Mouse (Mus musculus): ENCODE measurements around the gene Clec4e. TPM values are rescaled to one million over a fixed set of nuclear protein-coding genes. Genes with fewer than 3 reads are reported as not detected.
A peak's percentile ranks its signal among the peaks of the same experiment; 100 is the strongest.
"Not testable (repeated sequence)": the region's sequence is repeated elsewhere in the genome, so short reads cannot be mapped to it uniquely, and the experiment has no call there.

Clec4e gene
- polyA plus RNA-seq (2012; rRNA removed), result 0.39 and 0.52 TPM in 2 replicates
- polyA plus RNA-seq (2014; fragmentation: Nextera tagmentation; extraction: Ambion mirVana), result 0.85 and 1.7 TPM in 2 replicates

- Histone ChIP-seq H3K9ac (replicated peaks) (peak within 1 kb of the TSS; percentile 23; the same call in 1 of the 2 replicates), H3K4me2 (ENCODE audit: low read depth) (peak within 1 kb of the TSS; percentile 32; the same call in 1 of the 2 replicates), H3K4me1 (replicated peaks; ENCODE audit: control insufficient read depth in 2 of 2, insufficient read depth in 2 of 2, low read length in 1 of 2) (peaks cover 24 to 34% of the 10 kb centered on the region in 2 experiments), H3K27ac (no peak within 1 kb of the TSS), H3K36me3 (replicated peaks; ENCODE audit: control insufficient read depth, insufficient read depth, low read depth) (no peaks in the 10 kb centered on the region), H3K9me3 (ENCODE audit: control insufficient read depth, low read length) (no peaks in the 10 kb centered on the region), H3K4me3 (ENCODE audit: insufficient read depth in 1 of 2, low read depth in 2 of 2, low read length in 2 of 2) (no peak within 1 kb of the TSS), H3K27me3 (ENCODE audit: control insufficient read depth, insufficient read depth, low read length) (no peaks in the 10 kb centered on the region)
- DNase-seq (ENCODE audit: low read depth in 3 of 3, low spot score in 3 of 3), result no peak
- WGBS (ENCODE audit: insufficient replicate concordance), result 38% methylated on average over 4 of the region's 4 CpGs
- TF ChIP-seq EP300 (IDR thresholded peaks at IDR 0.05; ENCODE audit: low read depth), result no peak
- TF ChIP-seq CTCF (IDR thresholded peaks at IDR 0.05; ENCODE audit: low read depth), result no peak
- ATAC-seq (ENCODE audit: insufficient read depth), result no peak
Observed at GRCm38 (mm10) chr6:123289753-123290152, at the start of gene Clec4e. Clec4e (minus strand) TSS chr6:123289870.

GRCm38 (mm10) chr6:123332503-123332902, 42.8 kb upstream of the Clec4e start:
- H3K36me3 ChIP-seq (replicated peaks; ENCODE audit: control insufficient read depth, insufficient read depth, low read depth), result no peaks in the 10 kb centered on the region
- no peaks in the 10 kb centered on the region for H3K9me3 ChIP-seq (ENCODE audit: control insufficient read depth, low read length)
- no peak overlapping the region for H3K27ac ChIP-seq
- no peak overlapping the region for H3K4me2 ChIP-seq (ENCODE audit: low read depth)
- H3K4me1 ChIP-seq (replicated peaks; ENCODE audit: control insufficient read depth in 2 of 2, insufficient read depth in 2 of 2, low read length in 1 of 2), result no peaks in the 10 kb centered on the region
- H3K27me3 ChIP-seq (ENCODE audit: control insufficient read depth, insufficient read depth, low read length), result no peaks in the 10 kb centered on the region
- DNase-seq (ENCODE audit: low read depth in 3 of 3, low spot score in 3 of 3) (no peak), ATAC-seq (ENCODE audit: insufficient read depth) (no peak)
- no peak overlapping the region for H3K9ac ChIP-seq (replicated peaks)
- WGBS (ENCODE audit: insufficient replicate concordance), result 40% methylated on average over 2 of the region's 2 CpGs
- TF ChIP-seq CTCF (IDR thresholded peaks at IDR 0.05; ENCODE audit: low read depth), result no peak
- no peak for TF ChIP-seq EP300 (IDR thresholded peaks at IDR 0.05; ENCODE audit: low read depth)
- H3K4me3 ChIP-seq (ENCODE audit: insufficient read depth in 1 of 2, low read depth in 2 of 2, low read length in 2 of 2), result no peak overlapping the region

GRCm38 (mm10) chr6:123308033-123308432, 18.4 kb upstream of the Clec4e start, which contains the start of gene Vmn2r19:
Vmn2r19 (plus strand) TSS chr6:123308333.
- Histone ChIP-seq H3K4me3 (ENCODE audit: insufficient read depth in 1 of 2, low read depth in 2 of 2, low read length in 2 of 2) (no peak within 1 kb of the TSS), H3K9ac (replicated peaks) (no peak within 1 kb of the TSS), H3K4me2 (ENCODE audit: low read depth) (no peak within 1 kb of the TSS), H3K9me3 (ENCODE audit: control insufficient read depth, low read length) (no peaks in the 10 kb centered on the region), H3K27me3 (ENCODE audit: control insufficient read depth, insufficient read depth, low read length) (no peaks in the 10 kb centered on the region), H3K4me1 (replicated peaks; ENCODE audit: control insufficient read depth in 2 of 2, insufficient read depth in 2 of 2, low read length in 1 of 2) (peaks cover 0 to 6% of the 10 kb centered on the region in 2 experiments; a peak in 2 of 4 replicates), H3K27ac (no peak within 1 kb of the TSS), H3K36me3 (replicated peaks; ENCODE audit: control insufficient read depth, insufficient read depth, low read depth) (no peaks in the 10 kb centered on the region)
- TF ChIP-seq EP300 (IDR thresholded peaks at IDR 0.05; ENCODE audit: low read depth), result no peak
- no peak for TF ChIP-seq CTCF (IDR thresholded peaks at IDR 0.05; ENCODE audit: low read depth)
- 77% methylated on average over 2 of the region's 2 CpGs for WGBS (ENCODE audit: insufficient replicate concordance)
- ATAC-seq (ENCODE audit: insufficient read depth) (no peak), DNase-seq (ENCODE audit: low read depth in 3 of 3, low spot score in 3 of 3) (no peak)

- DNase-seq (ENCODE audit: low read depth in 3 of 3, low spot score in 3 of 3); H3K4me3 ChIP-seq (ENCODE audit: insufficient read depth in 1 of 2, low read depth in 2 of 2, low read length in 2 of 2); H3K9me3 ChIP-seq (ENCODE audit: control insufficient read depth, low read length); H3K4me2 ChIP-seq (ENCODE audit: low read depth); H3K27me3 ChIP-seq (ENCODE audit: control insufficient read depth, insufficient read depth, low read length); H3K9ac ChIP-seq (replicated peaks); H3K4me1 ChIP-seq (replicated peaks; ENCODE audit: control insufficient read depth in 2 of 2, insufficient read depth in 2 of 2, low read length in 1 of 2); H3K27ac ChIP-seq; H3K36me3 ChIP-seq (replicated peaks; ENCODE audit: control insufficient read depth, insufficient read depth, low read depth): not testable (repeated sequence)
- WGBS (ENCODE audit: insufficient replicate concordance), result 30% methylated on average over 7 of the region's 7 CpGs
- ATAC-seq (ENCODE audit: insufficient read depth), result peak; percentile 56
Observed at GRCm38 (mm10) chr6:123306315-123306714, 16.6 kb upstream of the Clec4e start.

GRCm38 (mm10) chr6:123296687-123297086, 7.0 kb upstream of the Clec4e start:
- no peaks in the 10 kb centered on the region for H3K27me3 ChIP-seq (ENCODE audit: control insufficient read depth, insufficient read depth, low read length)
- ATAC-seq (ENCODE audit: insufficient read depth), result no peak
- no peaks in the 10 kb centered on the region for H3K36me3 ChIP-seq (replicated peaks; ENCODE audit: control insufficient read depth, insufficient read depth, low read depth)
- peak overlapping the region; percentile 11; the same call in 1 of the 2 replicates for H3K4me2 ChIP-seq (ENCODE audit: low read depth)
- H3K4me1 ChIP-seq (replicated peaks; ENCODE audit: control insufficient read depth in 2 of 2, insufficient read depth in 2 of 2, low read length in 1 of 2), result peaks cover 25 to 26% of the 10 kb centered on the region in 2 experiments
- H3K4me3 ChIP-seq (ENCODE audit: insufficient read depth in 1 of 2, low read depth in 2 of 2, low read length in 2 of 2), result no peak overlapping the region
- no peaks in the 10 kb centered on the region for H3K9me3 ChIP-seq (ENCODE audit: control insufficient read depth, low read length)
- H3K9ac ChIP-seq (replicated peaks), result no peak overlapping the region
- WGBS (ENCODE audit: insufficient replicate concordance), result 42% methylated on average over 1 of the region's 1 CpGs
- H3K27ac ChIP-seq, result no peak overlapping the region
- TF ChIP-seq CTCF (IDR thresholded peaks at IDR 0.05; ENCODE audit: low read depth), result no peak
- no peak for TF ChIP-seq EP300 (IDR thresholded peaks at IDR 0.05; ENCODE audit: low read depth)
- DNase-seq (ENCODE audit: low read depth in 3 of 3, low spot score in 3 of 3), result peak in 2 of 3 experiments; percentile 49 to 56

GRCm38 (mm10) chr6:123293509-123293908, 3.8 kb upstream of the Clec4e start:
- not testable (repeated sequence) for DNase-seq (ENCODE audit: low read depth in 3 of 3, low spot score in 3 of 3); H3K4me3 ChIP-seq (ENCODE audit: insufficient read depth in 1 of 2, low read depth in 2 of 2, low read length in 2 of 2); H3K27me3 ChIP-seq (ENCODE audit: control insufficient read depth, insufficient read depth, low read length); H3K36me3 ChIP-seq (replicated peaks; ENCODE audit: control insufficient read depth, insufficient read depth, low read depth); H3K9me3 ChIP-seq (ENCODE audit: control insufficient read depth, low read length)
- peak overlapping the region; percentile 99 for H3K27ac ChIP-seq
- peak; percentile 34; the same call in 1 of the 2 replicates for ATAC-seq (ENCODE audit: insufficient read depth)
- WGBS (ENCODE audit: insufficient replicate concordance), result 38% methylated on average over 11 of the region's 11 CpGs
- peak overlapping the region; percentile 42; the same call in 1 of the 2 replicates for H3K9ac ChIP-seq (replicated peaks)
- H3K4me1 ChIP-seq (replicated peaks; ENCODE audit: control insufficient read depth in 2 of 2, insufficient read depth in 2 of 2, low read length in 1 of 2), result peaks cover 36 to 40% of the 10 kb centered on the region in 2 experiments
- H3K4me2 ChIP-seq (ENCODE audit: low read depth), result peak overlapping the region; percentile 59

Data from liver, embryonic 14.5 days (tissue).